Mouse (Mus musculus) MEL (cell line): ENCODE results near the gene Ddhd1. TPM values are rescaled to one million over a fixed set of nuclear protein-coding genes. Genes with fewer than 3 reads are reported as not detected.

Experiments used
- DNase-seq: peaks from one replicate; pipeline ENCODE4 v3.0.0; 2011; ENCODE audit warnings: low read depth, low spot score
- H3K27ac ChIP-seq: 2 replicates; pipeline ENCODE4 v1.5.1; 2012; ENCODE audit warnings: low read depth, mild to moderate bottlenecking, control low read depth, low read length, moderate library complexity; ENCODE audit not compliant: control insufficient read depth
- H3K27me3 ChIP-seq, 2 experiments: fragments of 150-350 bp in 1 of 2; sonication (generic) in 1 of 2; 2 replicates each; pipeline ENCODE4 v1.6.1; 2012; ENCODE audit warnings: low read length in 2 of 2, mild to moderate bottlenecking in 2 of 2, improper control_type of control experiment in 1 of 2, moderate library complexity in 1 of 2; ENCODE audit not compliant: insufficient read depth in 2 of 2, control insufficient read depth in 1 of 2
- H3K36me3 ChIP-seq, 2 experiments: 2 replicates each; pipeline ENCODE4 v1.6.1; 2012 to 2014; ENCODE audit warnings: low read length in 2 of 2, improper control_type of control experiment in 1 of 2, inconsistent platforms in 1 of 2, mild to moderate bottlenecking in 1 of 2; ENCODE audit not compliant: insufficient read depth in 2 of 2, control insufficient read depth in 1 of 2
- H3K4me1 ChIP-seq, 2 experiments: fragments of 150-350 bp in 1 of 2; sonication (generic) in 1 of 2; 2 replicates each; pipeline ENCODE4 v1.6.1; 2012; ENCODE audit warnings: low read length in 2 of 2, improper control_type of control experiment in 1 of 2, mild to moderate bottlenecking in 1 of 2; ENCODE audit not compliant: insufficient read depth in 2 of 2, control insufficient read depth in 1 of 2
- H3K4me3 ChIP-seq, 2 experiments: fragments of 150-350 bp in 1 of 2; sonication (generic) in 1 of 2; 2 replicates each; pipeline ENCODE4 v1.5.1; 2012; ENCODE audit warnings: low read depth in 2 of 2, low read length in 2 of 2, mild to moderate bottlenecking in 2 of 2, moderate library complexity in 2 of 2, control low read depth in 1 of 2, improper control_type of control experiment in 1 of 2; ENCODE audit not compliant: control insufficient read depth in 1 of 2, insufficient read depth in 1 of 2
- H3K79me2 ChIP-seq: 2 replicates; pipeline ENCODE4 v1.6.1; 2012; ENCODE audit warnings: mild to moderate bottlenecking, low read length, moderate library complexity; ENCODE audit not compliant: control insufficient read depth, poor library complexity, insufficient read depth
- H3K9ac ChIP-seq: 2 replicates; pipeline ENCODE4 v1.6.1; 2012; ENCODE audit warnings: low read depth, mild to moderate bottlenecking, control low read depth, low read length, moderate library complexity; ENCODE audit not compliant: control insufficient read depth, poor library complexity, severe bottlenecking
- H3K9me3 ChIP-seq: fragments of 150-350 bp; sonication (generic); replicated peaks from 2 replicates; pipeline ENCODE4 v1.6.1; 2012; ENCODE audit warnings: mild to moderate bottlenecking, low read length, improper control_type of control experiment, moderate library complexity; ENCODE audit not compliant: insufficient read depth
- CHD1 ChIP-seq: IDR thresholded peaks from 2 replicates; pipeline ENCODE4 v1.6.1; 2012; ENCODE audit warnings: low read depth, mild to moderate bottlenecking, inconsistent platforms, low read length, improper control_type of control experiment
- CTCF ChIP-seq, 3 experiments: IDR thresholded peaks in 2 of 3; conservative IDR thresholded peaks in 1 of 3; 2 replicates each; pipeline ENCODE4 v1.5.1; 2011 to 2012; ENCODE audit warnings: low read length in 3 of 3, low read depth in 2 of 3, mild to moderate bottlenecking in 2 of 3, improper control_type of control experiment in 1 of 3, inconsistent platforms in 1 of 3, mixed read lengths in 1 of 3, moderate library complexity in 1 of 3; ENCODE audit not compliant: control insufficient read depth in 1 of 3, insufficient read depth in 1 of 3, poor library complexity in 1 of 3, severe bottlenecking in 1 of 3
- E2F4 ChIP-seq: IDR thresholded peaks from 2 replicates; pipeline ENCODE4 v1.6.1; 2011; ENCODE audit warnings: low read depth, low read length, improper control_type of control experiment, borderline replicate concordance
- ELF1 ChIP-seq: IDR thresholded peaks from 2 replicates; pipeline ENCODE4 v1.6.1; 2014; ENCODE audit warnings: low read depth, mild to moderate bottlenecking, inconsistent platforms, low read length, improper control_type of control experiment, moderate library complexity
- GABPA ChIP-seq: IDR thresholded peaks from 2 replicates; pipeline ENCODE4 v1.6.1; 2012; ENCODE audit warnings: low read depth, mild to moderate bottlenecking, inconsistent platforms, low read length, improper control_type of control experiment, moderate library complexity
- HCFC1 ChIP-seq: IDR thresholded peaks from 2 replicates; pipeline ENCODE4 v1.6.1; 2012; ENCODE audit warnings: low read depth, mild to moderate bottlenecking, inconsistent platforms, low read length, improper control_type of control experiment, moderate library complexity
- MYC ChIP-seq: IDR thresholded peaks from 2 replicates; pipeline ENCODE4 v1.6.1; 2011; ENCODE audit warnings: low read depth, mild to moderate bottlenecking, low read length, improper control_type of control experiment, moderate library complexity
- POLR2AphosphoS2 ChIP-seq: IDR thresholded peaks from 2 replicates; pipeline ENCODE4 v1.6.1; 2011; ENCODE audit warnings: low read length, improper control_type of control experiment
- RAD21 ChIP-seq: IDR thresholded peaks from 2 replicates; pipeline ENCODE4 v1.6.1; 2011; ENCODE audit warnings: mild to moderate bottlenecking, low read depth, low read length, improper control_type of control experiment
- RCOR1 ChIP-seq: IDR thresholded peaks from 2 replicates; pipeline ENCODE4 v1.6.1; 2012; ENCODE audit warnings: low read depth, mild to moderate bottlenecking, inconsistent platforms, low read length, improper control_type of control experiment
- SIN3A ChIP-seq: IDR thresholded peaks from 2 replicates; pipeline ENCODE4 v1.6.1; 2012; ENCODE audit warnings: low read length, improper control_type of control experiment, inconsistent platforms
- SMC3 ChIP-seq: IDR thresholded peaks from 2 replicates; pipeline ENCODE4 v1.6.1; 2011; ENCODE audit warnings: low read depth, low read length, improper control_type of control experiment
- UBTF ChIP-seq: IDR thresholded peaks from 2 replicates; pipeline ENCODE4 v1.6.1; 2012; ENCODE audit warnings: low read depth, mild to moderate bottlenecking, inconsistent platforms, low read length, improper control_type of control experiment, moderate library complexity, borderline replicate concordance; ENCODE audit not compliant: insufficient read depth
- USF1 ChIP-seq: IDR thresholded peaks from 2 replicates; pipeline ENCODE4 v1.6.1; 2014; ENCODE audit warnings: low read depth, mild to moderate bottlenecking, inconsistent platforms, low read length, improper control_type of control experiment, moderate library complexity
- ZNF384 ChIP-seq: IDR thresholded peaks from 2 replicates; pipeline ENCODE4 v1.6.1; 2012; ENCODE audit warnings: low read depth, mild to moderate bottlenecking, inconsistent platforms, low read length, improper control_type of control experiment
- polyA plus RNA-seq, 2 experiments: library from polyadenylated mRNA; stranded (reverse) in 1 of 2; unstranded in 1 of 2; fragments of >175 nt in 1 of 2; fragments of >200 nt in 1 of 2; gene quantifications; 2 replicates each; pipeline versions ENCODE4 v1.2.1 to v1.2.4; 2012; ENCODE audit warnings: low replicate concordance in 2 of 2, low read depth in 1 of 2; ENCODE audit not compliant: insufficient read length in 2 of 2, insufficient read depth in 1 of 2, missing spikeins in 1 of 2
- total RNA-seq: library from RNA; depleted of rRNA; stranded (reverse); fragments of 300-350 nt; gene quantifications from 2 replicates; pipeline ENCODE4 v1.2.3, GENCODE M21; 2012; rRNA removed

Ddhd1 gene
- total and polyA plus RNA-seq, 3 experiments: 9.0 to 14.3 TPM; not detected in 1

- TF ChIP-seq UBTF (no peak), SIN3A (no peak), RCOR1 (no peak), USF1 (no peak), ELF1 (no peak), MYC (no peak), CHD1 (no peak)
- H3K9ac ChIP-seq: no peak overlapping the region
- H3K4me1 ChIP-seq: no peaks in the 10 kb centered on the region
- H3K27ac ChIP-seq: no peak overlapping the region
- no peaks in the 10 kb centered on the region for H3K9me3 ChIP-seq
- no peaks in the 10 kb centered on the region for H3K36me3 ChIP-seq
- H3K79me2 ChIP-seq: no peaks in the 10 kb centered on the region
- DNase-seq: no peak
- 0 out of 4 replicates have a peak, but pooled peaks cover 0 to 1% of the 10 kb centered on the region in 2 experiments for H3K27me3 ChIP-seq
- no peak overlapping the region for H3K4me3 ChIP-seq
These were observed 113.9 kb downstream of the Ddhd1 start for GRCm38 (mm10) chr14:45544026-45544425.

DNA sequence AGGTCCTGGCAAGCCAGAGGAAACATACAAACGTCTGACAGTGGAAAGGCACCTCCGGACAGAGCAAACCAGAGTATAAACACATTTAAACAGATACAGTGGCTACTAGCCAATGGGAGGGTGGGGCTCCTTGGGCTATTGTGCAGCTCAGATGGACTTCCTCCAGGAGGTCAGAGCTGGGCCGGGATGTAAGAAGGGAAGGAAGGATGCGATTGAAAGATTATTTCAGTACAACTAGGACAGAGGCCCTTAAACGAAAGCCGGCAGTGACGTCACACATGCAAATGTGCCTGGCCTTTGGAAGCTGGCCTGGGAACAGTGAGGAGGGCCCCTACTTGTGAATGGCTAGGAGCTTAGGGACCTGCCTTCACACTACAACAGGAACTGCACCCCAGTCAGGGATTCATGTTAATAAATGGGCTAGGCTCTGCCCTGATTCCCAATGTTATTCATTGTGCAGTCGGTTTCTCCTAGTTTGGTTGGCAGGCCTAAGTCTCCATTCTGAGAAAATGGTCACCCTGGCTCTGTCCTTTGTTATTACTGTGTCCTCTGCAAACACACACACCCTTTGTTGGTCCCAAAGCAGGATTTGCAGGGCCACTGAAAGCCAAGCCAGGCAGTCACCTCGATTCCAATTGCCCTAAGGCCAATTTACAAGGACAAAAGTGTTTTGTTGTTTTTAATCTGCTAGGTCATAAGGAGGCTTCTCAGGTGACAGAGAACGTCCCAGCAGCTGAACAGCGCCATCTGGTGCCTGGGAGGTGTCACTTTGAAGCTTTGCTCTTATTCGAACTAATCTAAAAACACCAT, 118.1 kb downstream of the Ddhd1 start:
- Histone ChIP-seq H3K4me1 (no peaks in the 10 kb centered on the region), H3K27ac (no peak overlapping the region), H3K9ac (no peak overlapping the region), H3K4me3 (no peak overlapping the region), H3K79me2 (no peaks in the 10 kb centered on the region), H3K9me3 (no peaks in the 10 kb centered on the region), H3K27me3 (peaks cover 0 to 1% of the 10 kb centered on the region in 2 experiments; a peak in 1 of 4 replicates), H3K36me3 (no peaks in the 10 kb centered on the region)
- TF ChIP-seq GABPA (no peak), POLR2AphosphoS2 (no peak), HCFC1 (no peak), RCOR1 (no peak), E2F4 (no peak), CTCF (IDR thresholded peaks at IDR 0.05 in 2 of 3, conservative IDR thresholded peaks at IDR 0.05 in 1 of 3; ENCODE audit: control insufficient read depth in 1 of 3, insufficient read depth in 1 of 3, low read depth in 2 of 3, low read length in 3 of 3, poor library complexity in 1 of 3, severe bottlenecking in 1 of 3) (peak; percentile 49 to 61 (median 59)), RAD21 (peak; percentile 20), SMC3 (peak; percentile 40), ZNF384 (no peak)
- DNase-seq: peak; percentile 37

Other genes starting within 250 kb of the Ddhd1 start
- not detected in 2 replicates for gene Fermt2, start 128.0 kb downstream of the Ddhd1 start, total RNA-seq
- gene Fermt2, start 128.0 kb downstream of the Ddhd1 start, polyA plus RNA-seq: not detected